Mouse (Mus musculus): ENCODE measurements around the gene Gm17490.
A peak's percentile ranks its signal among the peaks of the same experiment; 100 is the strongest.
"Not testable (repeated sequence)": the region's sequence is repeated elsewhere in the genome, so short reads cannot be mapped to it uniquely, and the experiment has no call there.

Gene Gm17490

GRCm38 (mm10) chr2:11623726-11624125 is 2.3 kb downstream of the Gm17490 start:
- DNase-seq = no peak

- no peak for DNase-seq
Observed at GRCm38 (mm10) chr2:11623173-11623572, 2.9 kb downstream of the Gm17490 start.

DNA sequence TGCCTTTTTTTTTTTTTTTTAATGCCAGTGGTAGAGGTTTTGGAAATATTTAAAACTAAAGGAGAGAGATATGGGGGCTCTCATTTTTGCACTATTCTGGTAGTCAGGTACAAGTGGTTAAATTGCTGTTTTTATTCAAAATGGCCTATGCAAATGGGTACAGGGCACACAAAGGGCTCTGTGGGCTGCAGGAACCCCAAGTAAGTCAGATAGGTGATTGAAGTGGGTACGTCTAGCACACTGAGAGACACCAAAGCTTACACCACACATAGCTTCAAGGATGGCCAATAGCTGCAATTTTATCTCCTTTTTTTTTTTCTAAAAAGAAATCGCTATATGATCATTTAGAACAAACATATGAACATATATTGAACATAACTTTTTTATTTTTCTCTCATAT is 6.5 kb downstream of the Gm17490 start:
- DNase-seq = no peak

DNA sequence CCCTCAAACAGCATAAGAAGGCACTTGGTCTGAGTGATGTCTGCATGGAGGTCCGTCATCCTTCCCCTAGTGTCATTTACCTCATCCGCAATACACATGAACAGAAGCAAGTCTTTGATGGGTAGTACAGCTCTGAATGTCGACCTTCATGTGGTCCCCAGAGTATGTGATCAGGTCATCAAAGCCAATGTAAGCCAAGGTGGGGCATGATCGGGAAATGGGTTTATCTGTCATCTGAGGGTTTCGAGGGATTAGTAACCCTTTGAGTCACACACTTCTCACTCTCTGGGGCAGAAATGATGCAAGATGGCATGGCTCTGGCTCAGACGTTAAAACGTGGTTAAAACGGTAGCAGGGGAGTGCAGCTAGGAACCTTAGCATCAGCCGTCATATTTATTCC is 9.2 kb downstream of the Gm17490 start:
- DNase-seq = no peak

- DNase-seq = not testable (repeated sequence)
Observed at GRCm38 (mm10) chr2:11612939-11613338, 13.1 kb downstream of the Gm17490 start.

DNA sequence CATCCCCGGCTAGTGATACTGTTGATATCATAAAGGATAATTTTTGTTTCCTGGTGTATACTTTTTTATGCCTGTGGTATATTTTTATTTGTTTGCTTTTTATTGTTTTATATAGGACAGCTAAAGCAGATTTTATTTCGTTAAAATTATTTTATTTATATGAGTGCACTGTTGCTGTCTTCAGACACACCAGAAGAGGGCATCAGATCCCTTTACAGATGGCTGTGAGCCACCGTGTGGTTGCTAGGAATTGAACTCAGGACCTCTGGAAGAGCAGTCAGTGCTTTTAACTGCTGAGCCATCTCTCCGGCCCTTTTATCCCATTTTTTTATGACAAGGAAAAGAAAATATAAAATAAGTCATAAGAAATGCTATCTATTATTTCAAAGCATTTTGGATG is 19.3 kb downstream of the Gm17490 start:
- DNase-seq = not testable (repeated sequence)

GRCm38 (mm10) chr2:11604911-11605310 is 21.2 kb downstream of the Gm17490 start:
- DNase-seq = no peak

DNA sequence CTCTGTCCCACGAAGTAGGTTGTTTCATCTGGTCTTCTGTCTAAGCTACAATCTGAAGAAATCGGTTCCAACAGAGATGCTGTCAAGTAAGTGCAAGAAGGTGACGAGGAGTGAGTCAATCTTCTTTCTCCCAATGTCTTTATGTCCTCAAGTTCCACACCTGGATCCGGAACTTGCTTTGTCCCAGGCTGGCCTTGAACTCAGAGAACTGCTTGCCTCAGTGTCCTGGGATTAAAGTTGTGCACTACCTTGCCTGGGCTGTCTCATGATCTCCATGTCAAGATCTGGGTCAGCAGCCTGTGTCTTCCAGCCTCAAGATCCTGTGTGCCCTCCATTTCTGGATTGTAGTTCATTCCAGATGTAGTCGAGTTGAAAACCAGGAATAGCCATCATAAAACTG is 22.0 kb downstream of the Gm17490 start, which contains the start of gene Rbm17:
Gene Rbm17, minus strand, starts transcription at position 101 of the 400 bp plus-strand sequence.
- DNase-seq = no peak

GRCm38 (mm10) chr2:11602506-11603489 is 23.3 kb downstream of the Gm17490 start:
- peak; percentile 90 to 97 for DNase-seq

- no peak for DNase-seq
Observed at GRCm38 (mm10) chr2:11601795-11602194, 24.3 kb downstream of the Gm17490 start.

GRCm38 (mm10) chr2:11597906-11598305 is 28.2 kb downstream of the Gm17490 start:
- no peak for DNase-seq

DNA sequence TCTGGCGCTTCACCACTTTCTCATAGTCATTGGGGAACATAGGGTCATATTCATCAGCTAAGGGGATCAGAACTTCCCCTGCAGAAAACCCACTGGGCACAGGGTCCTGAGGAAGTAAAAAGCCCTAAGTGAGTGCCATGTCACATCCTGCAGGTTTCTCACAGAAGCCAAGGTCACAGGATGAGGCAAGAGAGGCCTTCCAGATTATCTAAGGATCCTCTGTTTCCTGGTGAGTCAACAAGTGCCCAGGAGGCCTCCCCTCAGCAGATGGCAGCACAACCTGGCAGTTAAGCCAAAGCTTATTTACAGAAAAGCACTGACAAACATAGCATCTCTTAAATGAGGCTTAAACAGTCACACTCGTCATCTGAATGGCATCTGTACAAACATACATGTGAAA is 29.4 kb downstream of the Gm17490 start:
- DNase-seq = no peak

GRCm38 (mm10) chr2:11587996-11588395 is 38.1 kb downstream of the Gm17490 start:
- no peak for DNase-seq

DNA sequence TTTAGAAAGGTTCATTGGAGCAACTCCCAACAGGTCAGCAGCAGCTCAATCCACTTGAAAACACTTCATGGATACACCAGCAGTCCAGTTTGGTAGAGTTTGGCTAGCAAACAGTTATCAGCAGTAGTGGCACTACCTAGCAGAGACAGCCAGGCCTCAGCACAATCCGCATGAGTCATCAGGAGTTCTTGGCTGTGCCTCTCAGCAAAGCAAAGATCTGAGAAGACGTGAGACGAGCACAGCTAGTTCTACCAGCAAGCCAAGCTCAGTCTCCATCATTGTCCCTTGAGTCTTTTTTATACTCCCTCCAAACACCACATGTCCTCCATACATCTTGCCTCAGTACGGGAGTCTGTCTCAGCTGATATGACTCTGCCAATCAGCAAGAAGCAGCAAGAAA is 46.7 kb downstream of the Gm17490 start:
- DNase-seq = no peak

DNA sequence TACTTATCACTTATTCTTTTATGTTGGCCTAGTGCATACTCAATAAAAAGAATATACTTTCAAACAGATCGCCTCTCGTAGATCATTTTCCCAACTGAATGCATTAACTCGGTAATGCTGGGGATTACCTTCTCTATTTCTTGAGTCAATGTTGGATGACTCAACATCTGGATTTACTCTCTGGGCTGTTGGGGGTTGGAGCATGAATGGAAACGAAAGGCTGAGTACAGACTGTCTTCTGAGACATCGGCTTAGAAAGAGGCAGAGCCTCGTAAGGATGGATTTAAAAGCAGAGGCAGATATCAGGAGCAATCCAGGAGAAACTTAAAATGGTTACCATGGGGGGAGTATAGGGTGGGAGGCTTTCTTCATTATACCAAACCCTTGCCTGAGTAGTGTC is 47.9 kb downstream of the Gm17490 start:
- no peak for DNase-seq

Data from spleen, adult 18-20 months (tissue).